Mouse (Mus musculus) lung, postnatal 0 days (tissue): ENCODE measurements around the gene Hspa12b. TPM values are rescaled to one million over a fixed set of nuclear protein-coding genes. Genes with fewer than 3 reads are reported as not detected.
A peak's percentile ranks its signal among the peaks of the same experiment; 100 is the strongest.

ENCODE experiments used
- ATAC-seq: fragments of 200-750 bp; cut with Nextera tagmentation; 2 replicates; pipeline ENCODE4 v1.8.0; 2017; ENCODE audit warnings: moderate library complexity
- DNase-seq: peaks from one replicate; pipeline ENCODE4 v3.0.0-alpha.2; 2016; ENCODE audit warnings: low spot score
- H3K27ac ChIP-seq: fragments of 300-500 bp; sonication (generic); 2 replicates; pipeline ENCODE4 v1.5.1; 2014; ENCODE audit warnings: antibody characterized with exemption, mild to moderate bottlenecking, low read length, mixed read lengths
- H3K27me3 ChIP-seq: fragments of 300-500 bp; sonication (generic); replicated peaks from 2 replicates; pipeline ENCODE4 v1.6.1; 2014; ENCODE audit warnings: low read length, mixed read lengths; ENCODE audit not compliant: insufficient read depth
- H3K36me3 ChIP-seq: fragments of 300-500 bp; sonication (generic); 2 replicates; pipeline ENCODE4 v1.6.1; 2014; ENCODE audit warnings: low read length, mixed read lengths; ENCODE audit not compliant: insufficient read depth
- H3K4me1 ChIP-seq: fragments of 300-500 bp; sonication (generic); 2 replicates; pipeline ENCODE4 v1.6.1; 2014; ENCODE audit warnings: antibody characterized with exemption, low read depth, low read length, mixed read lengths; ENCODE audit not compliant: insufficient read depth
- H3K4me2 ChIP-seq: fragments of 300-500 bp; sonication (generic); replicated peaks from 2 replicates; pipeline ENCODE4 v1.6.1; 2014; ENCODE audit warnings: low read depth, mild to moderate bottlenecking, low read length, moderate library complexity, mixed read lengths
- H3K4me3 ChIP-seq: fragments of 300-500 bp; sonication (generic); 2 replicates; pipeline ENCODE4 v1.5.1; 2014; ENCODE audit warnings: low read depth, low read length
- H3K9ac ChIP-seq: fragments of 300-500 bp; sonication (generic); replicated peaks from 2 replicates; pipeline ENCODE4 v1.6.1; 2014; ENCODE audit warnings: low read depth, mild to moderate bottlenecking
- H3K9me3 ChIP-seq: fragments of 300-500 bp; sonication (generic); 2 replicates; pipeline ENCODE4 v1.6.1; 2016; ENCODE audit warnings: low read length, mixed read lengths
- CTCF ChIP-seq: IDR thresholded peaks from 2 replicates; pipeline ENCODE4 v1.5.1; 2016; ENCODE audit warnings: antibody characterized with exemption, mild to moderate bottlenecking
- EP300 ChIP-seq: IDR thresholded peaks from 2 replicates; pipeline ENCODE4 v1.6.1; 2016; ENCODE audit warnings: antibody characterized with exemption, mild to moderate bottlenecking, control low read depth
- WGBS: fragments of 180-500 bp; shearing (Covaris S2); extraction: QIAGEN DNeasy Blood & Tissue Kit; methylation state at CpG from one replicate; pipeline ENCODE4 v1.1.7; 2014; 5-methylcytosine and 5-hydroxymethylcytosine counted together
- polyA plus RNA-seq: library from polyadenylated mRNA; unstranded; fragments of >200 nt; fragmentation: Nextera tagmentation; extraction: Ambion mirVana; gene quantifications from 2 replicates; pipeline ENCODE4 v1.2.1, GENCODE M21; 2015

Gene Hspa12b
- polyA plus RNA-seq, 1 experiment from 2014 or later: 17.9 TPM

DNA sequence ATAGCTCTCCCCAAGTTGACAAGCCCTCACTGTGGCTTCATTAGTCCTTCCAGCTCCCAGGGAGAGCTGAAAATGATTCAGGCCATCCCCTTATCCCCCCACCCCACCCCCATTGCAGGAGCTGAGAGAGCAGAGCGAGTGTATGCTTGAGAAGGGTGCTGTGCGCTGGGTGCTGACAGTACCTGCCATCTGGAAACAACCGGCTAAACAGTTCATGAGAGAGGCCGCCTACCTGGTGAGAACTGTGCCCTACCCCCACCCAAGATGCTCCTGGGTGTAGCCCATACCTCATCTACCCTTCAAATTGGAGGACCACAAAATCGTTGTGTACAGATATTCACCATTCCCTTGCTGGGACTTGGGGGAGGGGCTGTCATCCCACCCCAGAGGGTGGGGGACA is 12.2 kb downstream of the Hspa12b start:
- Histone ChIP-seq H3K36me3 (no peaks in the 10 kb centered on the region), H3K27me3 (no peaks in the 10 kb centered on the region), H3K4me2 (no peak overlapping the region), H3K4me3 (no peak overlapping the region), H3K9me3 (no peaks in the 10 kb centered on the region), H3K4me1 (peaks cover 7% of the 10 kb centered on the region; the same call in 1 of the 2 replicates), H3K9ac (no peak overlapping the region), H3K27ac (peak overlapping the region; percentile 55; the same call in 1 of the 2 replicates)
- DNase-seq: no peak
- TF ChIP-seq CTCF: no peak
- no peak for TF ChIP-seq EP300
- ATAC-seq: no peak
- WGBS: 84% methylated on average over 5 of the region's 5 CpGs

DNA sequence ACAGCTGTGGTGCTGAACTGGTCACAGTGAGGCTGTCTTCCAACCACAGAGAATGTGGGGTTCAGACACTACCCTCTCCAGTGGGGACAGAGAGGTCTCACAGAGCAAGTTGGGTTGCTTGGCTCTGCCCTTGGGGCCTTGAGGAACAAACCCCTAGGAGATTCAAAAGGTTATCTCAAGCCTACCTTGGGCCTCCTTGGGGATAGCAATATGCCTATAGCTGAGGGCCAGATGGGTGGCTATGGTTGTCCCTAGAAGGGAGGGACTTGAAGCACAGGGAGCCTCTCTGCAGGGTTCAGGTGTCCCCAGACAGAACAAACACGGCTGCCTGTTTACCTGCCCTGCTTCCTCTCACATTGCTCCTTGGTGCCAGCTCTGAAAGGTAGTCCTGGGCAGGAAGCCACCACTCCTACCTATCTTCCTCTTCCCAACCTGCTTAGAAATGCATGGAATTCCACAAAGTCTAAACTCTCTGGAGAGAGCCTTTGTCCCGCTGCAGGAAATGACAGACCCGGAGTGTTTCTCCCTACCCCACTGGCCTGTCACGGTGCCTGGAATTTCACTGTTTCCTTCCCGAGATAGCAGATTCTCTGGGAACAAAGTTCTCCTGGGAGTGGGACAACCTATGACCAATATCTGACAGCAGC is 12.9 kb downstream of the Hspa12b start:
- DNase-seq: peak; percentile 40
- Histone ChIP-seq H3K9ac (no peak overlapping the region), H3K27me3 (no peaks in the 10 kb centered on the region), H3K4me2 (no peak overlapping the region), H3K4me3 (no peak overlapping the region), H3K36me3 (peaks cover 5% of the 10 kb centered on the region; the same call in 1 of the 2 replicates), H3K9me3 (no peaks in the 10 kb centered on the region), H3K4me1 (peaks cover 7% of the 10 kb centered on the region; the same call in 1 of the 2 replicates), H3K27ac (peak overlapping the region; percentile 55)
- ATAC-seq: peak; percentile 38
- no peak for TF ChIP-seq CTCF
- TF ChIP-seq EP300: peak; percentile 27; the same call in 1 of the 2 replicates
- WGBS: 20% methylated on average over 5 of the region's 5 CpGs

DNA sequence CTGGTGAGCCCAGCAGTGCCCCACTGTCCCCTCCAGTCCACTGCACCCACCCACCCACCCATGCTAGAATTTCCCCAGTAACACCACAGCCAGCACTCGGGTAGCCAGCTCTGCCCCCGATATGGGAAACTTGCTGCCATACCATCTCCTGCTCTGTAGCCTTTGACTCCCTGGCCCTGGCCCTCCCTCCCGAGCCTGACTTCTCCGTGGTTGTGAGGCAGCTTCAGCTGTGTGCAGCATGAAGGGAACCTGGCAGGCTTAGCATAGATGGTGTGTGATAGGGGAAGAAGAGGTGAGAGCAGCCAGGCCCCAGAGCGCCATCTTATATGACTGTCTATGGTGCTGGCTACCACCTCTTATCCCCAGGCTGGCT is 13.4 kb downstream of the Hspa12b start:
- Histone ChIP-seq H3K4me2 (no peak overlapping the region), H3K36me3 (peaks cover 7% of the 10 kb centered on the region; the same call in 1 of the 2 replicates), H3K4me3 (no peak overlapping the region), H3K27me3 (no peaks in the 10 kb centered on the region), H3K9me3 (no peaks in the 10 kb centered on the region), H3K4me1 (peaks cover 7% of the 10 kb centered on the region; the same call in 1 of the 2 replicates), H3K9ac (no peak overlapping the region), H3K27ac (peak overlapping the region; percentile 55)
- no peak for TF ChIP-seq EP300
- TF ChIP-seq CTCF: no peak
- WGBS: 44% methylated on average over 5 of the region's 5 CpGs
- ATAC-seq (no peak), DNase-seq (no peak)

DNA sequence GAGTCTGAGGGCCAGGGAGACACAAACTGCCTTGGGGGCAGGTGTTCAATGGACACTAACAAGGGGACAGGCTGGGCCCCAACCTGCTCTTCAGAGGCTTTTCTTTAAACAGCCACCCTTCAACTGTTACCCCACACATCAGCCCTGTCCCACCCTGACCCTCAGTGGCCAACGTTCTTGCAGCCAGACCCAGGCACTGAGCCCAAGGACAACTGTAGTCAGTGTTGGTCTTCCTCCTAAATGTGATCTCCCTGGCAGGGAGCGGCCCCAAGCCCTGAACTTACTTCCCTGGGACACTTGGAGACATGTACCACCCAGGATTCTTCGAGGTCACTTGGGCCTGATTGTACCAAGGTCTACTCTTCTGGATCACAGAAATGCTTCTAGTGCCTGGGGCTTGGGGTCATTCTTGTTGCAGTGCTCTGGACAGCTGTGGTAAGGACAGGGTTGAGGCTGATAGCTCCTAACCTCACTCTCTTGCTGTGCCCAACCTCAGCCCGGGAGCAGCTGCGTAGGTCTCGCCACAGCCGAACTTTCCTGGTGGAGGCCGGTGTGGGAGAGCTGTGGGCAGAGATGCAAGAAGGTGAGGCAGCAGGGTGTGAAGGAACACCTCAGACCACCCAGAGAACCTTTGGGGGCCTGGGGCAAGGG is 14.4 kb downstream of the Hspa12b start:
- no peaks in the 10 kb centered on the region for H3K9me3 ChIP-seq
- WGBS: 88% methylated on average over 8 of the region's 8 CpGs
- no peak overlapping the region for H3K4me3 ChIP-seq
- no peak for DNase-seq
- peaks cover 7% of the 10 kb centered on the region; the same call in 1 of the 2 replicates for H3K4me1 ChIP-seq
- H3K27me3 ChIP-seq: no peaks in the 10 kb centered on the region
- no peak for ATAC-seq
- TF ChIP-seq CTCF (no peak), EP300 (no peak)
- no peak overlapping the region for H3K27ac ChIP-seq
- H3K9ac ChIP-seq: no peak overlapping the region
- H3K4me2 ChIP-seq: no peak overlapping the region
- H3K36me3 ChIP-seq: peaks cover 9% of the 10 kb centered on the region; the same call in 1 of the 2 replicates

DNA sequence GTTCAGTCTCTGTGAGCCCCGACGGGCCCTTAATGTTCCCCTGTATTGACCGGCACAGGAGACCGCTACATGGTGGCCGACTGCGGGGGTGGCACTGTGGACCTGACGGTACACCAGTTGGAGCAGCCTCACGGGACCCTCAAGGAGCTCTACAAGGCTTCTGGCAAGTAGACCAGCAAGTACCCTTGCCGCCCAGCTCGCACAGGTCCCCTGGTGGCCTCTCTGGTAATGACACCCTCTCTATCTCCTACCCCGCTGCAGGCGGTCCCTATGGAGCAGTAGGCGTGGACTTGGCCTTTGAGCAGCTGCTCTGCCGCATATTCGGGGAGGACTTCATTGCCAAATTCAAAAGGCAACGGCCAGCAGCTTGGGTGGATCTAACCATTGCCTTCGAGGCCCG is 15.5 kb downstream of the Hspa12b start:
- Histone ChIP-seq H3K4me2 (peak overlapping the region; percentile 32; the same call in 1 of the 2 replicates), H3K4me3 (no peak overlapping the region), H3K36me3 (peaks cover 15% of the 10 kb centered on the region), H3K4me1 (peaks cover 7% of the 10 kb centered on the region; the same call in 1 of the 2 replicates), H3K27ac (no peak overlapping the region), H3K9ac (no peak overlapping the region), H3K9me3 (no peaks in the 10 kb centered on the region), H3K27me3 (no peaks in the 10 kb centered on the region)
- ATAC-seq (peak; percentile 78), DNase-seq (peak; percentile 84)
- 30% methylated on average over 18 of the region's 18 CpGs for WGBS
- TF ChIP-seq CTCF (peak; percentile 92), EP300 (no peak)

DNA sequence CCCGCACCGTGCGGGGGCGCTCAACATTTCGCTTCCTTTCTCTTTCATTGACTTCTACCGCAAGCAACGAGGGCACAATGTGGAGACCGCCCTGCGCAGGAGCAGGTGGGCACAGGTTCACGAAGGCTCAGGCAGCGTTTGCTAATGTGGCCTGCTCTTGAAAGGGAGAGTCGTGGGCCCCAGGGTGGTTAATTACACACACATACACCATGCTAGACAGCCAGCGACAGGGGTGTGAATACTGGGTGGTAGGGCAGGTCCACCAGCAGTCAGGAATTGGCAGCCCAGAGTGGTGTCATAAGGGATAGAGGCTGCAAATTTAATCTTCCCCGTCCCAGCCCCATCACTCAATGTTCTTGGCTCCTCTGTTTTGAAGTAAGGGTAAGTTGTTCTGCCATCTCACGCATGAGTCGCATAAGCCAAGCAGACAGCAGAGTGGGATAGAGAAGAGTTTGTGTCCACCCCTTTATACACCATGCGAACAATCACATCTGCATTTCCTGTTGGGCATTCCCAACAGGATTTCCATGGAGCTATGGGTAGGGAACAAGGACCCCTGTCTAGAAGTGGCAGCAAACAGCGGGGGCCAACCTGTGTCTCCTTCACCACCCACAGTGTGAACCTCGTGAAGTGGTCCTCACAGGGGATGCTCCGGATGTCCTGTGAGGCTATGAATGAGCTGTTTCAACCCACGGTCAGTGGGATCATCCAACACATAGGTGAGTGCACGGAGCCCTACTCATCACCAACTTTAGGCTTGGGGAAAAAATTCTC is 16.1 kb downstream of the Hspa12b start:
- TF ChIP-seq EP300: no peak
- no peak for TF ChIP-seq CTCF
- peaks cover 19% of the 10 kb centered on the region for H3K36me3 ChIP-seq
- no peaks in the 10 kb centered on the region for H3K9me3 ChIP-seq
- no peak overlapping the region for H3K27ac ChIP-seq
- no peaks in the 10 kb centered on the region for H3K27me3 ChIP-seq
- DNase-seq (no peak), ATAC-seq (no peak)
- WGBS: 73% methylated on average over 22 of the region's 22 CpGs
- no peak overlapping the region for H3K9ac ChIP-seq
- peaks cover 7% of the 10 kb centered on the region; the same call in 1 of the 2 replicates for H3K4me1 ChIP-seq
- no peak overlapping the region for H3K4me3 ChIP-seq
- H3K4me2 ChIP-seq: peak overlapping the region; percentile 32; the same call in 1 of the 2 replicates
